Mouse (Mus musculus): ENCODE data around the gene Alpk1.

Alpk1 gene

DNA sequence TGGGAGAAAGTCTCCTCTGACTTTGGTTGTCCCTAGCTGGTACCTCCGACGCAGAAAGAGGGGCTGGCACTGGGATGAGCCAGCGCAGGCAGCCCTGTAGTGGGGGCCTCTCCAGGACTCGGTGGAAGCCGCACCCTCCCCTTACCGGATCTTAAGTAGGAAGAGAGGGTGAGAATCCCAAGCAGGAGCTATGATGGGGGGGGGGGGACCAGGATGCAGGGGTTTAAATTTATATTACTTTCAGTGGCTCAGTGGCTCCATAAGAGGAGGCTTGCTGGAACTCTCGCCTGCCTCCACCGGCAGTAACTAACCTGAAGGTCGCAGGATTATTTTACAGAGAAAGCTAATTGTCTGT lies 152.4 kb downstream of the Alpk1 start:
- no peak for DNase-seq

DNA sequence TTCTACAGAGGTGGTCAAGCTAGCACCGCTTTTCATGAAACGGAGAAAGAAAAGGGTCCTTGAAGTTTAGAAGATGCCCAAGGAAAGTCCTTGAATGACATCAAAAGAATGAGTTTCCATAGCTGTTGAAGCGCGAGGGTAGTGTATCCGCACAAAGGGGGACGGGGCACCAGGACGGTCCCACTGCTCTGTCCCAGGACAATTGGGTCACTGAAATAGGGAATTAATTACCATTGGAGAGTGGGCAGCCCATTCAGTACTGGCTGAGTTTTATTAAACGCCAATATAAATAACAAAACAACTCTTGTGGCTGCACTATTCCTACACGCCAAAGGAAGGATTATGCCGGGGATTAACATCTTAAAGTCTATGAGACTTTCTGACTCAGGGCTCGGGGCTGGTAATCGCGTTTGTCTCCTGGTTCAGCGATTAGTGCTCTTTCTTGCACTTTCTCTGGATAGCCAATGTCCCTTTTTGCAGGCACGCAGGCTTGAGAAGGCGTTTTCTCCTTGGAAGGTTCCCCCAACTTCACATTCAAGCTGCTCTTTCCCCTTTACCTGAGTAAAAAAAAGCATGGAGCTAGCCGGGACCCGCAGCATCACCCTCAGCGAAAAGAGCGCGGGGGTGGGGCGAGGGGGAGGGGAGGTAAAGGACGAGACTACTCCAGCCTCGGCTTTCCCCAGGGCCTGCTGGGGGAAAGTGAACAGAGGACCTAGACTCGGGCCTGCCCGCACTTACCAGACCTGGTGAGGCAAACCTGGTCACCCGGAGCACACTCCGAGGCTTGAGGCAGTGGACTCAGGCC lies 153.0 kb downstream of the Alpk1 start:
- DNase-seq, result no peak

GRCm38 (mm10) chr3:127626524-127626923 lies 153.8 kb downstream of the Alpk1 start:
- DNase-seq, result no peak

DNA sequence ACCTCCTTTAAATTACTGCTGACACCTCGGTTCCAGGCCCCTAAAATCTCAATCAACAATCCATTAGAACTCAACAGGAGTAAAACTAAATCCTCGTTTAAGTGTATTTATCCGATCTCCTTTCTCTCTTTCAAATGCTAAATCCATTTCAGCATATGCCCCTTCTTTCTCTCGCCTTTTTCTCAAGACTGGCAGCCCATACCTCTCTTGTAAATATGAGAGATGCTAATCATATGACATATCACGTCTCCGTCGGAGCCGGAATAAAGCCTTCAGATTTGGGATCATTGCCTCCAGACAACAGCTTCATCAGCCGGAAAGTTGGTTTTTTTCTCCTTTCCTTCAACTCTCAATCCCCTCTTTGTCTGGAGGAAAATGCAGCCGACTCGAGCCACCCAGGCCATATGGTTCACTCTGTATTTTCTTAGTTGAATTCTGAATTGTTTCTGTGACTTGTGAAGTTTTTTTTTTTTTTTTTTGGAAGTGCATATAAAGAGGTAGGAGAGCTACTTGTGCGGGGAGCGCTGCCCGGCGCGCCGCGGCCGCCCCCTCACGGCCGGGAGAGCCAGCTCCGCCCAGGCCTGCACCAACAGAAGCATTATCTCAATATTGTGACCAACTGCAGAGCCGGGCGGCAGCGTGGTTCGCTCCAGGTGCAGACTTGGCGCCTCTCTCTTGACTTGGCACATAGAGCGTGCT lies 154.5 kb downstream of the Alpk1 start:
- DNase-seq, result no peak

- peak; percentile 62 for DNase-seq
Measured at GRCm38 (mm10) chr3:127625296-127625695, 155.0 kb downstream of the Alpk1 start.

All from right cerebral cortex, postnatal 14 days (tissue).